Mouse (Mus musculus): ENCODE results near the gene Gpc6. TPM values are rescaled to one million over a fixed set of nuclear protein-coding genes. Genes with fewer than 3 reads are reported as not detected.

Gpc6 gene
- total RNA-seq, 2 experiments from 2014 or later = 1.7 to 4.1 TPM

DNA sequence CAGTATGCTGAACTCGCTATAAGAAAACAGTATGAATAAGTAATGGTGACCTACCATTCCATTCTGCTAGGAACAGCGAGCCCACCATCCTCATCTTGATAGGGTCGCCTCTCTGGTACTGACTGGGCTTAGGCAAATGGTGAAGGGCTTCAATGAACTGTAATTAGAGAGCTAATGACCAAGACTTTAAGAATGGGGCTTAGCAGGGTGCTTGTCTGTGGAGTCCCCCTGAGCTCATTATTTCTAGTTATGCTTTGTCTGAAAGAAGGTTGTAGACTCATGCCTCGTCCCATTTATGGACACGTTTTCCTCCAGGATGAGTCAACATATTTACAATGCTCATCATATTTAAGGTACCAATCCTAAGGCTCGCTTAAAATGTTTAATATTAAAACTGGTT lies 313.1 kb downstream of the Gpc6 start:
- no peak for TF ChIP-seq CTCF (IDR thresholded peaks at IDR 0.05)
- DNase-seq = no peak
- intact Hi-C loops (cut with DNase I) = no loop called here
- Histone ChIP-seq H3K27ac (no peak overlapping the region), H3K4me3 (no peak overlapping the region)

DNA sequence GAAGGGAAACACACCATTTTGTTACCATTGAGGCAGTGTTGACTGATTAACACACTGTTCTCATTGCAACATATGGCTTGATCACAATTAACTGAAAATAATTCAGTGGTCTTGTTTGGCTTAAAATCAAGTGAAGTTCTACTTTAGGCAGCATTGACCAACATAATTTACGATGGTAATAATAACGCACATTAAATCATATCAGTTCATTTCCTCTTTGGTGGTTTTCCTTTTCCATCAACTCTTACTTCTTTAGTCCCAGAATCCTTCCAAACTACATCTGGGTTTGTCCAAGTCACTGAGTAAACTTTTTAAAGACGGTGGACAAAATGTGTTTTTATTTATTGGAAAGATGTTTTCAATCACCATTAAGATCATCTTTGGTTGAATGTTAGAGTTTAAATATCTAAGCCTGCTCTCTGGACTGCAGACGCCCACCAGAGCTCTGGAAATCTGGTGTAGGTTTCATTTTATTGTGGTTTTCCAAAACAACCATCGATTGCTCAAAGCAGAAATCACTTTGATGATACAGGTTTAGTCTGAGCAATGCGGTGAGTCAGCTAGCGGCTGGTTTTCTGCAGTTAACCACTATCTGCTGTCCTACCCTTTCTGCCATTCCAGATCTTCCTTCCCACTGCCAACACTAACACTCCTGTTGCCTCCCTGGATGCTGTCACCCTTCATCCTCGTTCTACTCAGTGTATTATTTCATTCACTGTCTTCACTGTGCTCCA lies 314.7 kb downstream of the Gpc6 start:
- no peak overlapping the region for H3K27ac ChIP-seq
- intact Hi-C loops (cut with DNase I) = no loop called here
- DNase-seq = no peak
- H3K4me3 ChIP-seq = no peak overlapping the region
- TF ChIP-seq CTCF (IDR thresholded peaks at IDR 0.05) = no peak

DNA sequence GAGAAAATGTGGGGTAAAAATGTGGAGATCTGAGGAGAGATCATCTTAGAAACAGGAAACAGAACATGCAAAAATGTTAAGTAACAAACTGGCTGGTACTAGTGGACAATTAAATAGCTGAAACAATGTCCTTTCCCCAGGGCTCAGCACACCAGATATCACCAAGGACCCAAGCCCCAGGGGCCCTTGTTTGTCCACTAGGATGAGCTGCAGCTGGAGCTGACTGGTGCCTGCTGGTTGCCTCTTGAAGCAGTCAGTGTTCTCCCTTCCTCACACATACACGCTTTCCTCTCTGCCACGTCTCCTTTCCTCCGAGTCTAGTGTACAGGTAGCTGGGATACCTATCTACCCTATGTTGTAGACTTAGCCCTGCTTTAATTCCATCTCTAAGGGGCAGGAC lies 320.5 kb downstream of the Gpc6 start:
- no peak for TF ChIP-seq CTCF (IDR thresholded peaks at IDR 0.05)
- intact Hi-C loops (cut with DNase I) = no loop called here
- H3K27ac ChIP-seq = no peak overlapping the region
- no peak overlapping the region for H3K4me3 ChIP-seq
- DNase-seq = no peak

DNA sequence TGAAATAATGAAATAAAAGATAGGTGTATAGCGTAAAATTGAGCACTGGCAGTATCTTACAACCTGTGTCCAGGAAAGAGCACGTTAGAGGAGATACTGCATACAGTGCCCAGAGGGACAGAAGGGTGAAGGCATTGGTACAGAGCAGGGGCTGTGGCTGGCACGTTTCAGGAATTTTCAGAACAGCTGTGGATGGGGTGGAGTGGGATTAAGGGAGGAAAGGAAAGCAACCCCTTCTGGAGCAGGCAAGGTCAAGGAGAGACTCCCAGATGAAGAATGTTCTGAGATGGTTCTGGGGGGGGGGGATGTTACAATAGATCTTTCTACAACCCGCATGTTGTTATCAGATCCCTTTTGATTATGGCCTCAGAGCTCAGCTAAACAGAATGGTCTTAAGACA lies 331.1 kb downstream of the Gpc6 start:
- no peak for TF ChIP-seq CTCF (IDR thresholded peaks at IDR 0.05)
- Histone ChIP-seq H3K27ac (no peak overlapping the region), H3K4me3 (no peak overlapping the region)
- intact Hi-C loops (cut with DNase I) = no loop called here
- DNase-seq = no peak

DNA sequence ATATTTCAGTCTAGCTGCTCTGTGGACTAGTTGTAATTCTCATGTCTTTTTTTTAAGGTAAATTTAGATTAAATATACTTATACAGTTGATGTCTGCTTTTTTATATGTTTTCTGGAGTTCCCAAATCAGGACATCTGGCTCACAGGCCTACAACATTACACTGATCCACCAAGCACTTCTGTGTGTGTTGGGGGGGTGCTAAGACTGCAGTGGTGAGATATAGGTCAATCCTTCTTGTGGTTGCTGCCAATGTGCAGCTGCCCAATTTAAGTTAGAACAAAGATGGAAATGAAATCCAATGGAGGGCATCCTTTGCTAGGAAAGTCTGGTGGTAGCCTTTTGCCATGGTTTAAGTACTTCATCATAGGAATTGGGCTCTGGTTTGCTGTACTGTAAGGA lies 340.5 kb downstream of the Gpc6 start:
- intact Hi-C loops (cut with DNase I) = no loop called here
- Histone ChIP-seq H3K4me3 (no peak overlapping the region), H3K27ac (no peak overlapping the region)
- DNase-seq = no peak
- TF ChIP-seq CTCF (IDR thresholded peaks at IDR 0.05) = no peak

DNA sequence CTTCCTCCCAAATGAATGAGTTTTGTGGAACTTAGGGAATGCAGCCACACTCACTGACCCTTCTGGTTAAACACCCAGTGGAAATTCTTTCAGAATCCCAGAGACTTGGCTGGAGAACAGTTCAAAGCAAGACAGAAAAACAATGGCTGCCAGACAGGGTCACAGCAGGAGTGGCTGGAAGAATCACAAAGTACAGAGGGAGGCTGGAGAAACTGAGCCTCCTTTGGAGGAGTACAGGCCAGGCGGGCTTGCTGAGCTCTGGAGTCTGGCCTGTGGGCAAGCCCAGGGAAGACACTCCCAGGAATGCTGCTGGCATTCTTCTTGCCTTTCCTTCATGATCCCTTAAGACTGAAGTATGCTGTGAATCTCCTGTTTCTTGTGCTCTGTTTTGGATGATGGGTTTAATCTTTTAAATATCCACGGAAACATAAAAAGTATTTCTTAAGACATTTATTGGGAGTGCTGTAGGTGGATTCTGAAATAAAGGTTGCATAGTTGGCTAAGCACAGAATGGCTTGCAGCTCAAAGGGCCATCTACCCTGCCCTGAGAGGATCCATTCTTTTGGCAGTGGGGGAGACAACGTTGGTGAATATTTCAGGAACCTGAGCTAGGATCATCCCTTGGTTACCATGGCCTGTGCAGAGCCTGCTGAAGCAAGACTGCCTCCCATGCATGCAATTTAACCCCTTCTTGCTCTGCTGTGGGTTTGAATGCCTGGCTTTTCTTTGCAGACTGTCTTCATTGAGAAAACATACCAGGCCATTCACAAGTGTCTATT lies 342.9 kb downstream of the Gpc6 start:
- Histone ChIP-seq H3K27ac (no peak overlapping the region), H3K4me3 (no peak overlapping the region)
- peak; percentile 21 for DNase-seq
- no peak for TF ChIP-seq CTCF (IDR thresholded peaks at IDR 0.05)
- intact Hi-C loops (cut with DNase I) = no loop called here

DNA sequence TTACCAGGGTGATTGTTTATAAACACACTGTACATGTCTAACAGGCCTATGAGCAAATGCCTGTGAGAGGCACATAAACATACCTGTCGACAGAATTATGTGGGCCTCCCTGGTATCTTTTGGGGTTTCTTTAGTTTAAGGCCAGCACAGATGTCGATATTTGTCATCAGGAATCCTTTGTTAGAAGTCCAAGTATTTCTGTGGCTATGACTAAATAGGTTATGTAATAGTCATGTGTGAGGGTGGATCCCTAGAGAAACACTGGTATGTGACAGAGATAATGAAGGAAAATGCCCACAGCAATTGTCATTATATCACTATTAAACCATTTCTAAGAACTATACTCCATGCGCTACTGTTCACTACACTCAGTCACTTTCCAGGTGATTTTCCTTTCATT lies 358.5 kb downstream of the Gpc6 start:
- DNase-seq = no peak
- intact Hi-C loops (cut with DNase I) = no loop called here
- H3K27ac ChIP-seq = no peak overlapping the region
- no peak overlapping the region for H3K4me3 ChIP-seq
- no peak for TF ChIP-seq CTCF (IDR thresholded peaks at IDR 0.05)

DNA sequence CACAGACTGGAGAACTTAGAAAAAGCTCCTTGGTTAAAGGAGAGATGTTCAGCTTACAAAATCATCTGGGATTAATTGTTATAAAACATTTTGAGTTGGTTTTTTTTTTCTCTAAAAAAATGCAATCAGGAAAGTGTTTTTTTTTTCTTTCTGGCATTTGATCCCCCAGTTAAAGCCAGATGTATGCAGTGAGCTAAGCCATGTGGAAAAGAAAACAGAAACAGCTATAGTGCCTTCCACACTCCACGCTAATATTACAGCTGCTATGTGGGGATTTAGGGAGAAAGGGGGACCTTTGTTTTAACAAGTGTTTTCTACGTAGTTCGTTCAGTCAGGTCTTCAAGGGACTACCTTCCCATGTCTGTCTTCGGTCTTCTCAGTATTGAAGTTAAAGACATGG lies 368.6 kb downstream of the Gpc6 start:
- no peak for DNase-seq
- intact Hi-C loops (cut with DNase I) = no loop called here
- Histone ChIP-seq H3K4me3 (no peak overlapping the region), H3K27ac (no peak overlapping the region)
- TF ChIP-seq CTCF (IDR thresholded peaks at IDR 0.05) = no peak

DNA sequence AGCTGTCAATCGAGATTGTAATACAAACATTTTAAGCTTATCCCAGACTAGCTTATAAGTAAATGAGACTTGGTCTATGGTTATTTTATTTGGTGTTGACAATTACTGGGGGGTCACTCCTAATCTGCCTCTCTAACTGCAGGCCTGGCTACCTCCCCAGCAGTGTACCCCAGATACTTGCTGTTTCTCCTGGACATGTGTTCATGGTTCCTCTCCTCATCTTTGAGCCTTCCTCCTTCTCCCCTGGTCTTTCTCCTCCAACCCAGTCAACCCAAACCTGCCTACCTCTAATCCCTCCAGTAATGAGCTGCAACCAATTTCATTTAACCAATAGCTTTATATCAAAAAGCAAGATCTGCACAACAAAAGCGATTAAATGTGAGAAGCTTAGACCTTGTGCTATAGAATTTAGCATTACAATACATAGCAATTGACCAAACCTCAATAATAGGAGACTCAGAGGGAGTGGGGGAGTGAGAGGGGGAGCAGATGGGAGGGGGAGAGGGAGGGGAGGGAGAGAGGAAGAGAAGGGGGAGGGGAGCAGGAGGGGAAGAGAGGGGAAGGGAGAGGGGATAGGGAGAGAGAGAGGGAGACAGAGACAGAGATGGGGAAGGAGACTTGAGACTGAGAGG lies 371.2 kb downstream of the Gpc6 start:
- Histone ChIP-seq H3K27ac (no peak overlapping the region), H3K4me3 (no peak overlapping the region)
- TF ChIP-seq CTCF (IDR thresholded peaks at IDR 0.05) = no peak
- no peak for DNase-seq
- intact Hi-C loops (cut with DNase I) = no loop called here

DNA sequence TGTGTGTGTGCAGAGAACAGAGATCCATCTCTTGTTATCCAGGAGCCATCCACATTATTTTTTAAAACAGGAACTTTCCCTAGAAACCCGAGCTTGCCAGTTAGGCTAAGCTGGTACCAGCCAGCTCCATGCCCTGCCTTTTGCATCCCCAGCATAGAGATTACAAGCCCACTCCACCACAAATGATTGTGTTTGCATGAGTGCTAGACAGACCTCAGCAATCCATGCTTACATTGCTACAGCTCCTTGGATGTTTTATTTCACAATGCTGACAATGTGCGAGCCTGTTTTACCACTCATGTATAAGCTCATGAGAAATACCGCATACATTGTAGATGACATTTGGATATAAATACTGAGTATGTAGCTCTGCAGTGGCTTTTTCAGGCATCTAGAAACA lies 375.9 kb downstream of the Gpc6 start:
- H3K27ac ChIP-seq = no peak overlapping the region
- TF ChIP-seq CTCF (IDR thresholded peaks at IDR 0.05) = no peak
- no peak overlapping the region for H3K4me3 ChIP-seq
- intact Hi-C loops (cut with DNase I) = no loop called here
- no peak for DNase-seq

DNA sequence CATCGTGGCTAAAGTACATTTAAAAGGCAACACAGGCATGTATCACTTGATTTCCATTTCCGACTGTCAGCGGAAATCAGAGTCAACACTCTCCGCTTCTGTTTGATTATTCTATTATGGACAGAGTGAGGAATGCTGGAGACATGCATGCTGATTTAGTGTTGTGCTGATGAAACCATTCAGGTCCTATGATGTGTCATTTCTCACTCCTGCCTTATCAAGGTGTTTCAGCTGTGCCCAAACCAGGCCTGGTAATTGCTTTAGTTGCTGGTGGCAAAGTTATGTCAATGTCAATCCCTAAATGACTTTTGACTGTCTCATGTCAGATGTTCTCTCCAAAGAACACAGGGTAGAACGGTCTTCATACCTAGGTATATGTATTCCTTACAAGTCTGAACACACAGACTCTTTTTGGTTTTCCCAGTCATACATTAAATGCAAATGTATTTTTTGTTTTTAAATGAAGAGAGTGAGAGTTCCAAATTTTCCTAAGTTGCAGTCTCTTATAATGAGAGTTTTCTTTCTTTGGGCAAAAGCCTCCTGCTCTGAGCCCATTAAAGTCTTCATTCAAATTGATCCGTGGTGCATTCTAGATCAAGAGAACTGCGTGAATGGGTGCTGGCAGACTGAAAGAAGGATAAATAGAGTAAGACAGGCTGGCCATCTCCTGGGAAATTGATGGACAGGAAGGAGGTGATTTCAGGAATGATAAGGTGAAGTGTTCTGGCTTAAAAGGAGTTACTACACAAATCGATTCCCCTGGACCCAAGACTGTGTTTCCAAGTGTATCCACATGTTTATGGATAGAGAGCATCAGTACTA lies 379.0 kb downstream of the Gpc6 start:
- DNase-seq = no peak
- no peak overlapping the region for H3K4me3 ChIP-seq
- intact Hi-C loops (cut with DNase I) = no loop called here
- TF ChIP-seq CTCF (IDR thresholded peaks at IDR 0.05) = no peak
- H3K27ac ChIP-seq = no peak overlapping the region

DNA sequence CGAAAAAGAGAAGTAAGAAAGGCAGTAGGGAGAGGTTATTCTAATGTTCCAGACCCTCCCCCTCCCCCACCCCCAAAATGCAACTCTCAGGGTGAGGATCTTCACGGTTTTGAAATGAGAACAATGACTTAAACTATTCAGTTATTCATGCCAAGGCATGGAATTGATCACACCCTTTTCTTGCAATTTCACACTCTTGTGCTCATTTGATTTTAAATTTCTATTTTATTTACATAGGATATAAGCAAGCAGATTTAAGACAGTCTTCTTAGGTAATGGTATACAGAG lies 379.6 kb downstream of the Gpc6 start:
- intact Hi-C loops (cut with DNase I) = no loop called here
- no peak for TF ChIP-seq CTCF (IDR thresholded peaks at IDR 0.05)
- no peak overlapping the region for H3K27ac ChIP-seq
- no peak for DNase-seq
- H3K4me3 ChIP-seq = no peak overlapping the region

DNA sequence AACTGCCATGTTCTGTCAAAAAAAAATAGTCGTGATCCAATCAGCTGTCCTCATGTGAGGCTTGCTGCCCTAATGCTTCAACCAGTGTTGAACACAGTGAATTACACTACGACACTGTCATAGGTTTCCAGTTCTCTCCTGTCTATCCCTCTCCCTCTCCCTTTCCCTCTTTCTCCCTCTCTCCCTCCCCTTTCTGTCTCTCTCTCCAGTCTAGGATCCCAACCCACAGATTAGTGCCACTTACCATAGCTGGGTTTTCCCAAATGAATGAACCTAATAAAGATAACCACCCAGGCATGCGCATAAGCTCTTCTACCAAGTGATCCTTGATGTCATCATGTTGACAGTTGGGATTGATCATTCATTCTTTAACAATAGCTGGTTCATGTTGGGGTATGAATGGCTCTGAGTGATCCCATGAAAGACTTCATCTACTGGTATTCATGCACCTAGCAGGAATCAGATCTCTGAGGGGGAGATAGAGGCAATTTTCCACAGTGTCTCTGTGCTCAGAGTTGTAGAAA lies 384.9 kb downstream of the Gpc6 start:
- DNase-seq = no peak
- intact Hi-C loops (cut with DNase I) = no loop called here
- Histone ChIP-seq H3K4me3 (no peak overlapping the region), H3K27ac (no peak overlapping the region)
- no peak for TF ChIP-seq CTCF (IDR thresholded peaks at IDR 0.05)
